Mouse (Mus musculus): Measurements from ENCODE around the gene Arhgef2.

The Arhgef2 gene

GRCm38 (mm10) chr3:88622113-88622940 lies 16.6 kb downstream of the Arhgef2 start:
- peak; percentile 65 for DNase-seq

GRCm38 (mm10) chr3:88622941-88623345 lies 17.2 kb downstream of the Arhgef2 start:
- DNase-seq = peak; percentile 60

GRCm38 (mm10) chr3:88623346-88624135 lies 17.8 kb downstream of the Arhgef2 start:
- peak; percentile 47 for DNase-seq

- no peak for DNase-seq
These were observed 18.6 kb downstream of the Arhgef2 start for GRCm38 (mm10) chr3:88624324-88624723.

DNA sequence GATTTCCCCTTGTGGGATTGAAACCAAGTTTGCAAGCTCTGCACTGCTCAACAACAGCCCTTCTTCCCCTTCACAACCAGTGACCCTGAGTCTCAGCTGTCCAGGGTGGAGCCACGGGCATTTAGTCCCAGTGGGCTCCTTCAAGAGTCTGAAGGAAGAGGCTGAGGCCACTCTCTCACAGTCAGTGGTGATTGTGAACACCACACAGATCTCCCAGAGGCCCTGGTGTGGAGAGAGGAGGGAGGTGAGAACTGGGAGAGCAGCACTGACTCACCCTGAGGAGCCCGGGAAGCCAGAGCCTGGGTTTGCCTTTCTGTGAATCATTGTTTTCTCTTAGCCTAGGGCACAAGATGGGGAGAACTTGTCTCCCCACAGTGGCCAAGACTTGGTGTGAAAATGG lies 19.2 kb downstream of the Arhgef2 start:
- DNase-seq = no peak

GRCm38 (mm10) chr3:88625531-88625930 lies 19.8 kb downstream of the Arhgef2 start:
- DNase-seq = no peak

- no peak for DNase-seq
These were observed 20.6 kb downstream of the Arhgef2 start for GRCm38 (mm10) chr3:88626316-88626715.

GRCm38 (mm10) chr3:88627114-88627513 lies 21.3 kb downstream of the Arhgef2 start:
- no peak for DNase-seq

- no peak for DNase-seq
These were observed 21.8 kb downstream of the Arhgef2 start for GRCm38 (mm10) chr3:88627535-88627934.

GRCm38 (mm10) chr3:88628766-88629165 lies 23.0 kb downstream of the Arhgef2 start:
- no peak for DNase-seq

DNA sequence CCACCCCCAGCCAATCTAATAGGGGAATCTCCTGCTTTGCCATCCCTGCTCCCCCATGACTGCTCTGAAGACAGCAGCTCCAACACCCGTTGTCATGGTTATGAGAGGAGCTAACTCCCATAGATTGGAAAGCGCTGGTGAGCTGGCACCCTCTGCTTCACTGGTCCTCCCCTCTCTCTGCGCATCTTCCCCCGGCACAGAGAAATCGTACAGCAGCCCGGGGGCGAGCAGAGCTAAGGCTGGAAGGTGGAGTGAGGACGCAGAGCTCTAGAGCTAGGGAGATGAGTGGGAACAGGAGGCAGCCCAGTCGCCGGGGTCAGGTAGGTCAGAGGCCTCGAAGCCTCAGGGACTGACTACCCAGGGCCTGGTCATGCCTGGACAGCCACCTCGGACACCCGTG lies 23.5 kb downstream of the Arhgef2 start:
- DNase-seq = no peak

- DNase-seq = no peak
These were observed 24.3 kb downstream of the Arhgef2 start for GRCm38 (mm10) chr3:88630018-88630417.

- DNase-seq = no peak
These were observed 25.1 kb downstream of the Arhgef2 start for GRCm38 (mm10) chr3:88630849-88631341.

DNA sequence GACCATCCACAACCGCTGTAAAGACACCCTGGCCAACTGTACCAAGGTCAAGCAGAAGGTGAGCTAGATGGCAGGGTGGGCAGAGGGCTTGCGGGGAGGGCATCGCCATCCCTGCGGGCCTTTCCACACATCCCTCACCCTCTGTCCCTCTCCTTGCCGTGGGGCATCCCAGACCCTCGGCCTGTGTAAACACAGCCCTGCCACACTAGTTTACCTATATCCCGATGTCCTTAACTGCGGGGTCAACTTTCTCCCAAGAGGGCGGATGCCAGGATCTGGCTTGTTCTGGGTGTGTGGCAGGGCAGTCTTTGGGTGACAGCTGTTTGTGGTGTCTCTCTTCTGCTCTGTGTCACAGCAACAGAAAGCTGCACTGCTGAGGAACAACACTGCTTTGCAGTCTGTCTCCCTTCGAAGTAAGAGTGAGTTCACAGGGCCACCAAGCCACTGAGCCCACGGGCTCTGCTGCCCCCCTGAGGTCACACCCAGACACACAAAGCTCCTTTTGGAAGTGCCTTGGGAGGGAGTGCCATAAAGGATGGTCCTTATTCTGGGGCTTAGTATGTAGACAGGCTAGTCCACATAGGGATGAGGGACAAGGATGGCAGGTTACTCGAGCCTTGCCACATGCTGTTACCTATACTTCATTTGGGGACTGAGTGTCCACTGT lies 26.3 kb downstream of the Arhgef2 start:
- peak; percentile 33 for DNase-seq

GRCm38 (mm10) chr3:88633056-88633455 lies 27.3 kb downstream of the Arhgef2 start:
- no peak for DNase-seq

DNA sequence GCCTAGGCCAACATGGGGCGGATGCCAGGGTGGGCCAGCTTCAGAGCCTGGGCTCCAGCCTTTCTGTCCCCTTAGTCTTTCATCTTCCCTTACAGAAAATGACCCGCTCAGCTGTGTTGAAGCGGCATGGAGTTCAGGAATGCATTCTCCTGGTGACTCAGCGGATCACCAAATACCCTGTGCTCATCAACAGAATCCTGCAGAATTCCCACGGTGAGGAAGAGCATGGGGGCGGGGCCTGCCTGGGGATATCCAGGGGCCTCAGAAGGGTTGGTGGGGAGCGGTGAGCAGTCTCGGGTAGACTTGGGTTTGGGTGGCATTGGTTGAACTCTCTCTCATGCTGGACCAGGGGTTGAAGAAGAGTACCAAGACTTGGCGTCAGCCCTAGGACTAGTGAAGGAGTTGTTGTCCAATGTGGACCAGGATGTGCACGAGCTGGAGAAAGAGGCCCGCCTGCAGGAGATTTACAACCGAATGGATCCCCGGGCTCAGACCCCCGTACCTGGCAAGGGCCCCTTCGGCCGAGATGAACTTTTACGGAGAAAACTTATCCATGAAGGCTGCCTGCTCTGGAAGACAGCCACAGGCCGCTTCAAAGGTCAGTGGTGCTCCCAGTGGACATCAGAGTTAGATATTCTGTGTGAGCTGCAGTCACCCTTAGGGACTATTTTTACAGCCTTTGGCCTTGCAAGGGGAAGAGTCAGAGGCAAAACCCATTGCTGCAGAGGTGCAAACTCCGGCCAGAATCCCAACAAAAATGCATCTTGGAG lies 29.9 kb downstream of the Arhgef2 start:
- no peak for DNase-seq

DNA sequence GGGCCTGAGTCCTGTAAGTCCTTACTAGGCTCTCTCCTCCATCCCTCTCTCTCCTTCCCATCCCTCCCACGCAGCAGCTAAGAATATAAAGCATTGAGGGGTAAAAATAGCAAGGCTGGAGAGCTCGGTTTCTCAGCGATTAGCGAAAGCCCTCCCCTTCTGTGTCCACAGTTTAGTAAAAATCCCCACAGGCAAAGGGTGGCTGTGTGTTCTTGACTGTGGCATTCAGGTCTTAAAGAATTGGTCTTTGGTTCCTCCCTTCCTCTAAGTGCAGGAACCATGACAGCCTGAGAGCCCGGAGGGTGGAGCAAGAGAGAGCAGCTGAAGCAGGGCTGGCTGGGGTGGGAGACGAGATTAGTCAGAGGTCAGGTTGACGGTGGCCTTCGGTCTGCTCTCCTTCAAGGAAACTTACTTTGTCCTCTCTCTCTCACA lies 30.8 kb downstream of the Arhgef2 start:
- DNase-seq = no peak

DNA sequence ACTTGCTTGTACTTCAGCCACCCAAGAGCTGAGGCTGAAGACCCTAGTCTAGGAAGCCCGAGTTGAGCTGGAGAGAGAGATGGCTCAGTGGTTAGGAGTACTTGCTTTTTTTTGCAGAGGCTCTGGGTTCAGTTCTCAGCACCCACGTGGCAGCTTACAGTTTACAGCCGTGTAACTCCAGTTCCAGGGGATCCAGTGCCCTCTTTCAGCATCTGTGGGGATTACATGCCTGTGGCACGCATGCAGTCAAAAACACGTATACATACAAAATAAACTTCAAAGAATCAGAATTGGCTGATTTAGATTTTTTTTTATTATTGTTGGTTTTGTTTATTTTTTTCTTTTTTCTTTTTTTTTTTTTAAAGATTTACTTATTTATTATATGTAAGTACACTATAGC lies 31.4 kb downstream of the Arhgef2 start:
- DNase-seq = no peak

DNA sequence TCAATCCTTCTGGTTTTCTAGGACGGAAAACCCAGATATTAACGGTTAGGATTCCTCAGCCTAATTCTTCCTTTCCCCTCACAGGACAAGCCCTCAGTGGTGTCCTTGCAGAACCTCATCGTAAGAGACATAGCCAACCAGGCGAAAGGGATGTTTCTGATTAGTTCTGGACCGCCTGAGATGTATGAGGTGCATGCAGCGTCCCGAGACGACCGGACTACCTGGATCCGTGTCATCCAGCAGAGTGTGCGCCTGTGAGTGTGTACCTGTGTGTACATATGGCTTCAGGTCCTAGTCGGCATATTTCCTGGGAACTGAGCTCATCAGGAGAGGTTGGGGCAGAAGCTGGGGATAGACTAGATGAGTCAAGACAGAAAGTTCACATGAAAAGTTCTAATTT lies 33.5 kb downstream of the Arhgef2 start:
- DNase-seq = no peak

- peak; percentile 73 for DNase-seq
These were observed 34.9 kb downstream of the Arhgef2 start for GRCm38 (mm10) chr3:88640676-88641075.

DNA sequence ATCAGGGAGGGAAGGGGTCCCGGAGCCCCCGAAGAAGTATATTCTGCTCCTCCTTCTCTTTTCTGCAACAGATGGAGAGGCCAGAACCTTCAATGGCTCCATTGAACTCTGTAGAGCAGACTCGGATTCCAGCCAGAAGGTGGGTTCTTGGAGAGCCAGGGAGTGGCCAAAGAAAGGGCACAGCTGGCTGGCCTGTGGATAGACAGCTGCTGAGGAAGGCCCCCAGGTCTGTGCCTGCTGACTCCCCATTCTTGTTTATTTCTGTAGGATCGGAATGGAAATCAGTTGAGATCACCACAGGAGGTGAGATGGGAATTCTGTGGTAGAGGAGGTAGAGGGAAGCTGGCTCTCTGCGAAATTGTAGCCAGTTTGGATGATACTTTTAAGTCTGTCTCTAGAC lies 37.3 kb downstream of the Arhgef2 start:
- no peak for DNase-seq

DNA sequence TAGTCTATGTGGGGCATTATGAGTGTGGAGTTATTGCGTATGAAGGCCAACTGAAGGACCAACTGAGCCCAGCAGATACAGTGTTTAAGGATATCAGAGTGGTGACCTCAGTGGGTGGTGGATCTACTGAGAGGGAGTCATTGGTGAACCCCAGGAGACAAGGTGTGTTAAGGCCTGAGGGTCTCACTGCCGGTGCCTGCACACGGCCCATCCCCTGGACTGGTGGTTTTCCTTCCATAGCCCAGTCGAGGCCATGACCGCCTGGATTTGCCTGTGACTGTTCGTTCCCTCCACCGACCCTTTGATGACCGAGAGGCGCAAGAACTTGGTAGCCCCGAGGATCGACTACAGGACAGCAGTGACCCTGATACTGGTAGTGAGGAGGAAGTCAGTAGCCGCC lies 40.2 kb downstream of the Arhgef2 start:
- DNase-seq = no peak
